Mouse (Mus musculus): ENCODE results near the gene Gm27027. TPM values are rescaled to one million over a fixed set of nuclear protein-coding genes. Genes with fewer than 3 reads are reported as not detected.

The Gm27027 gene
- polyA plus RNA-seq, 1 experiment from 2014 or later = not detected

DNA sequence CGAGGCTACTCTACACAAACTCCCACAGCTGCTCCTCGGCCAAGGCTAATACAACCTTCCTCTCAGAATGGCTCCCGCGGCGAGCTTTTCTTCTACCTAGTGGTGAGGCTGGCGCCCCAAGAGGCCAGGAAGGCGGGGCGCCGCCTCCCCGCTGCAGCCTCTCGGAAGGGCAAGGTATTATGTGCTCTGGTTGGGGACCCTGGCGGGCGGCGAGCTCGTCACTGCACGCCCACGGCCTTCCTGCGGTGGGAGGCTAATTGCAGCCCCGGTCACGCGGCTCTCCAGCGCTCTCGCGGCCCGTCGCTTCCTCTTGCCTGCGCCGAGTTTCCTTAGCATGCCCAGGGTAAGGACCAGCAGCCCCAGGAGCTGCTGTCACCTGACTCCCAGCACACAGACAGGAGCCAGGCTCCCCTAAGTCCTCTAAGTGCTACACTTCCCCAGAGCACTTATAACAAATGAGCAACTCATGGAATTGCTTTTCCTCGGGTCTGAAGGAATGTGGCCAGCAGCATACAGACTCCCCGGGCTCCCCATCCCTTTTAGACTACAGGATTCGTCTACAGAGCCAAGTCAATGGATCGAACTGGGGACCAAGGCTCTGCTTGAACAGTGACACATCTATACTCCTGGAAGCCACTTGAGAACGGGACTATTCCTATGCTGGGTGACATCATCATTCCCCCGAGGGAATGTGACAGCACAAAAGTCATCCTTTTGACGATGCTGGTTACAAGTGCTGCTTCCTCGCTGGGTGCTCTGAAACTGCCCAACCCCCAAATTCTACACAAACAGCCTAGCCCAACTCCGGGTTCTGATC, 19.5 kb downstream of the Gm27027 start:
- peak; percentile 39 for DNase-seq (ENCODE audit: low spot score)

DNA sequence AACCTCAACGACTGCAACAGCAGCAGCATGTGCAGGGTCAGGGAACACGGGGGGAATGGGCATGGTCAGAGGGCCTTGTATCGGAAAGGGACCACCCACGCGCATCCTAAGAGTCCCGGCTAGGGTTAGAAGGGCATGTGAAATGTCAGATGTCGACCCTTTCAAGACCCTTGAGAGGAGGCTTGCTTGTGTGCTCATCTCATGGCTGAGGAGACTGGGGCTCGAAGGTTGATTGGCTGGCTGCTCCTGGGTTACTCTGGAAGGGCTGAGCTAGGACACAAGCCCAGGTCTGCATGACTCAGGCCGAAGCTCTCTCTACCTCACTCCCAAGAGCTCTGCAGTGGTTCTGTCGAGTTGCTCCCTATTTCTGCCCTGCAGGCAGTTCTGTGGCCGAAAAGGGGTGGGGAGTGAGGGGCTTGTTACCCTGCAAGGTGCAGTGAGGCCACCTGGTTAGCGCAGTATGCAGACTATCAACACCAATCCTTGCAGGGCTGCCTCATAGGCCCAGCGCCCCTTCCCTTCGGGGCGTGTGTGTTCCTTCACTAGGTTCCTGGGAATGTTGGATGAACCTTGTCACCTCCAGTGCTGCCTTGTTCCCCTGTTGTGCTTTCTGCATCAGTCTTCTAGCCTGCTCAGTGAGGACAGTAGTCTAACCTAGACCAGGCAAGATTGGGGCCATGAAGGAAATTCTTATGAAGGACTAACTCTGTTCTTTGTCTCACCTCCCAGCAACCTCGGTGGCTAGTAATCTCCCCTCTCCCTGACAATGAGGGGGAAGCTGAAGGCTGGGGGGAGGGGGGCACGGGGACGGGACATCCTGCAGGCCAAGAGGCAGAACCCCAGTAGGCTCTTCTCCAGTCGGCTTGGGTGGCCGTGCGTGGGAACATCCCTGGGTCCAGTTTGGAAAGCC, 20.4 kb downstream of the Gm27027 start:
- no peak for DNase-seq (ENCODE audit: low spot score)

DNA sequence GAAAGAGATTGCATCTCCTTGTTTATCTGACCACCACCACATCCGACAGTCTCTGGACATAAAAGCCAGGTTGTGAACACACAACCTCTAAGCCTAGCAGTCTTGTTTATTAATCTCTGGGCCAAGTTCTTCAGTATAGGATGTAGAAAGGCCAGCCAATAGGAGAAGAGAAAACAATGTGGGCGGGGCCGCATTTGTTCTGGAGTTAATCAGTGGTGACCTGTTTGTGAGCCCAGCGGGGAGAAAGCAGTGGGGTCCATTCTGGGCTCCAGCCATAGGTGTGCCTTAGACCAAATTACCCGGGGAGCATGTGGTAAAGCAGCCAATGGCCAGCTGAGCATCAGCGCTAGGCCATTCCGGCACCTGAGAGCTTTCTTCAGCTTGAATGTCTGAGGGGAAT, 21.1 kb downstream of the Gm27027 start:
- no peak for DNase-seq (ENCODE audit: low spot score)

DNA sequence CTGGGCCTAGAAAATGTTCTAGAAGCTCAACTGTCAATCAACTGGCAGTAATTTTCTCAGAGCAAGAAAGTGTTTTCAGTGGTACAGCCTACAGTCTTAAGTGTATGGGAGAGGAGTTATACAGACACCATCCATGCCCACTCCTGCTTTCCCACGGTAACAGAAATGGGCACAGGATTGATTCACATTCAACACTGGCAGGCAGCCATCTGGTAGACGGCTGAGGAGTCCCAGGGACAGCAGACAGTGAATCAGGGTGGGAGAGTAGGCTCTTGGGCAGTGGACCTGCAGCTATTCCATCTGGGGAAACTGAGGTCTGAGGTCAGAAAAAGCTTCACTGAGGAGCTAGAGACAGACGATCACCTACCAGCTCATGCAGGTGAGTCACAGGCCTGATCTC, 24.5 kb downstream of the Gm27027 start:
- no peak for DNase-seq (ENCODE audit: low spot score)

DNA sequence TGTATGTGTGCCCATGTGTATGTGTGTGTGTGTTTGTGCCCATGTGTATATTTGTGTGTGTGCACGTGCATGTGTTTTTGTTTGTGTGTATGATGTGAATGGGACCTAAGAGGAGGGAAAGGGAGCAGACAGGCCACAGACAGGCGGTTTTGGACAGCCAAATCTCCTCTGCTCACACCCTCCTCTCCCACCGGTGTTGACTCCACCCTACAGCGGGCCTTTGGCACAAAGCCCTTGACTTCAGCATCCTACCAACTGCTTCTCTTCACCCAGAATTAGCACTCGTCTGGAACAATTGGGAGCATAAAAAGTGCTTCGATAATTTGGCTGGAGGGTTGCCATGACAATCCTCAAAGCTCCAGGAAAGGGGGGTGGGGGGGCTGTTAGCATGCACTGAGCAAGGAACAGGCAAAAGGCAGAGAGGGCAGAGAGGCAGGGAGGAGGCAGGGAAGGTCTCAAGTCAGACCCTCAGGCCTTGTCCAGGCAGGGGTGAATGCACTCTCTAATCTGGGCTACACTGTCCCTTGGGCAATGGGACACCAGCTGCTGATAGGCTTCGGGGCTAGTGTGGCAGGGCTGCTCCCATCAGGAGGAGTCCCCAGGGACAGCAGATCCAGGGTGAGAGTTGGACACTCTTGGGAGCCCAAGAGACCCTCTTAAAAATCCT, 31.5 kb downstream of the Gm27027 start:
- no peak for DNase-seq (ENCODE audit: low spot score)

DNA sequence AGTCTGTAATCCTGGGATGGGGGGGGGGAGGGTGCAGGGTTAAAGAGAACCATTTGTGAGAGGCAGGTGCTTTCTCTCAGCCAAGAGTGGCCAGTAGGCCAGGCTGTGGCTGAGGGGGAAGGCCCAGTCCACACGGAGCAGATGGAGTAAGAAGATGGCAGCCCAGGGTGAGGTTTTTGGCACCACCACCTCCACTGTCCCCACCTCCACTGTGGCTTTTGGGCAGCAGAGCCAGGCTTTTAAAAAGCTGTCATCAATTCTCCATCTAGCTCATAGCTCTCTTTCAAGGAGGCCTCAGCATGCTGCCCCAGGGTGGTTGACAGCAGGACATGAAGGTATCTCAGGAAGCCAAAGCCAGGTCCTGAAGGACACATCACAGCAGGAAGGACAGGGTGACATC, 32.4 kb downstream of the Gm27027 start:
- no peak for DNase-seq (ENCODE audit: low spot score)

DNA sequence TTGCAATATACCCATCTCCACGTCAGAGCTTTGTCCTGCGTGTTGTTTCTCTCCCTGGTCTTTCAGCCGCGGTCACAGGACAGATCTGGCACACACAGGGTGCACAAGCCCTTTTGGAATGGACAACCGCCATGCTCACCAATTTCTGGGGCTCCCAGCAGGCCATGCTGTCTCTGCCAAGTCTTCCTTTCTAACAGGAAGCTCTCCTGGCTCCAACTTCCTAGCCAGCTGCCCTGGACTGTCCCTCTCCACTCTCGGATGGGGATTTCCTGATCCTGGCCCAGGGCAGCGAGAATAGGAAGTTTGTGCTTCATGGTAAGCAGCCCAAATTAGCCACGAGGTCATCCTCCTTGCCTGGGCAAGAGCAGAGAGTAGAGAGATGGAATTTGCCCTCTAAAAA, 34.4 kb downstream of the Gm27027 start:
- no peak for DNase-seq (ENCODE audit: low spot score)

DNA sequence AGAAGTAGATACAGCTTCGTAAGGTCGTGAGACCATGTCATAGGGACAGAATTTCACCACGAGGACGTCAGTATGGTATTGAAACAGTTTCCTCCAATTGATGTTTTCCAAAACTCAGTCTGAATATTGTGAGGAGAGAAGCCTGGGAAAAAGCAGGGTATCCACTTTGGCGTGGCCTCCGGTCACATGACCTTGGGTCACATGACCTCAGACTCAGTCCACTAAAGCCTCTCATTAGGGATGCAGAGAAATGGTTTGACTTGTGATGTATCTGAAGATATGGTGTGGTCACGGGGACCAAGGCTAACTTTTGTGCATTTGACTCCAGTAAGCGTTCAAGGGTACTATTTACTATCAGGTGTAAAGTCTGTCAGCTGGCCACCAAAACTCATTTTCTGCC, 36.8 kb downstream of the Gm27027 start:
- DNase-seq (ENCODE audit: low spot score) = no peak

DNA sequence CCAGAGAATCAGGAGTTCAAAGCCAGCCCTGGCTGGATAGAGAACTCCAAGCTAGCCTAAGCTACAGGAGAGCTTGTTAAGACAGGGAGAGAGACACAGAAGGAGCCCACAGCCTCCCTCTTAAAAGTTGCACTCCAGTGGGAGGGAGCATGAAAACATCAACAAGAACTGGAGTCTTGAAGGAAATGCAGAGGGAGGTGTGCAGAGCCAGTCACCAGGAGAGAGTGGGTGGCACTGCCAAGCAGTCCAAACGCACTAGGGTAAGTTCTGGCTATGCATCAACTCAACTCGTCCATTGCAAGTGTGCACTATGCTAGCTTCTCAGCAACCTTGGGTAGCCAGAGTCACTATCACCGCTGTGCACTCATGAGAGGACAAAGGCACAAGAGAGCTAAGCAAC, 37.9 kb downstream of the Gm27027 start:
- DNase-seq (ENCODE audit: low spot score) = no peak

DNA sequence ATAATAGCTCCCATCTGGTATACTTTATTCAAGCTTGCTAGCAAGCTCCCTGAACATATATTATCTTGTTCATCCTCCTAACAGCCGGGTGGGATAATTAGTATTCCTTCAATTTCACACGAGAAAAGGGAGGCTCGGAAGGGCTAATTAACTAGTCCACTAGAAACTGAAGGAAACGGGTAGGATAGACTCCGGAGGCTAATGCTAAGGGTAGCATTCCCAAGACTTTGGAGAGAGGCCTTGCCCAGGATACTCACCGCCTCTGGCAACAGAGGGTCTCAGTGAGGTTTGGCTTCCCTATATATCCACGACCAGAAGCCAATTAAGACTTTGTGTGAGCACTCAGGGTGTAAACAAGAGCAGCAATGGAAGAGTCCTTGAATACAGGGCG, 38.4 kb downstream of the Gm27027 start:
- DNase-seq (ENCODE audit: low spot score) = no peak

DNA sequence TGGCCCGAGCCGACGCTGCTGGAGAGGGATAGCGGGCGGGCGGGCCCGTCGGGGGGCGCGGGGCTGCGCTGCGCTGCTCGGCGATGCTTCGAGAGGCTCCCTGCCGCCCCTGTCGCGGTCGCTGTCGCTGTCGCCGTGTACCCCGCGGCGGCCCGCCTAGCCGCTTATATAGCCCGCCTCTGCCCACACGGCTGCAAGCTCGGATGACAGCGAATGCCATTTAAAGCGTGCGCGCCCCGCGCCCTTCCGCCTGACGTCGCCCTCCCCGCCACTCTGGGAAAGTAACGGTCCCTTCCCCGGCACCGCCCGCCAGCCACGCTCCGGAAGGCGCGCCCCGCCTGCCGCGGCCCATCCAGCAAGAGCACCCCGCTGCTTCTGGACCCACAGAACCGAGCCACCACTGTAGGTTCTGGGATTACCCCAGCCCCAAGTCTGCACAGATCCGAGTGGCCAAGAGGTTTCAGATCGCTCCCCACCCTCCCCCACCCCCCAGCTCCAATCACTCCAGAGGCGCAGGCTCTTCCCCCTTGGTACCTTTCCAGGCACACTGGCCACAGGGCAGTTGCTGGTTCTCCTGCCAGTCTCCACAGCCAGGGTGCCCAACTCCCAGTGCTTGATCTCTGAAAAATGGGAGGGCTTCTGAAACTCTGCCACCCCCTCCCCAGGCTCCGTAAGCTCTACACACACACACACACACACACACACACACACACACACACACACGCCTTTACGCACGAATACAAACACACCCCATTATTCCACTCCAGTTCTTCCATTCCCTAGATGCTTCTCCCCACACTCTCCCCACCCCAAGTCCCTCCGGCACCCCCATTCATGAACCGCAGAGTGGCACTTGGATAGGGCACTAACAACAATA, 39.0 kb downstream of the Gm27027 start, which contains the start of gene Gm13889:
Gm13889 (minus strand) TSS at position 294 of the 877 bp plus-strand sequence.
- peak; percentile 19 for DNase-seq (ENCODE audit: low spot score)

DNA sequence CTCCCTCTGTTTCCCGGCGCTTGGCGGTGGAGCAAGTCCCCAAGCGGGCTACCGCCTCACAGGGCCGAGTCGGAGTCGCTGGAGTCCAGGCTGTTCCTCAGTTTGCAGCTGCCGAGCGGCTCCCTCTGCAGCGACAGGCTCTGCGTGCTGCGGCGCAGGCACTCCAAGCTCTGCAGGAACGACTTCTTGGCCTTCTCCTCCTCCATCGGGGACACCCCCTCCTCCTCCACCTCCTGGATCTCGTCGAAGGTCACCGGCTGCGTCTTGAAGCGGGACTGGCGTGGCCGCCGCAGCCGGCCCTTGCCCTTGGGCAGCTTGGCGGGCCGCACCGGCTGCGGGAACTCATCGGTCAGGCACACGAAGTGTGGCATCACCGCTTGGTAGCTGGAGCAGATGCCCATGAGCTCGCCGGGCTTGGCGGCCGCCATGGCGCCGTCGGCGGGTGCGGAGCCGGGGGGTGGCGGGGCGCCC, 39.8 kb downstream of the Gm27027 start:
- DNase-seq (ENCODE audit: low spot score) = no peak

DNA sequence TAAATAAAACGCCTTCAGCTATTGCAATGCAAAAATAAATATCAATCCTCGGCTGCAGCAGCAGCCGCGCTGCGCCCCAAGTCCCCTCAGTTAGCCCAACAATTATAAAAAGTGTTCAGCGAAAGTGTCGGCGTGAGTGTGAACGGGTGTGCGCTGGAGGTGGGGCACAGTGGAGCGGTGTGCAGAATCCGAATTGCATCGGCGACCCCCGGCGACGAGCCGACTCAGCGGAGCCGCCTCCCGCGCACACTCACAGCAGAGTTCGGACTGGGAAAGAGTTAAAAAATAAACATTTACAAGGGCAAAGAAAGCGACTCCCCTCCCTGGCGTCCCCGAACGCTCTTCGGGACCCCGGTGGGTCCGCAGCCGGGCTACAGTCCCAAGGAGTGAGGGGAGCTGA, 40.3 kb downstream of the Gm27027 start:
- DNase-seq (ENCODE audit: low spot score) = no peak

DNA sequence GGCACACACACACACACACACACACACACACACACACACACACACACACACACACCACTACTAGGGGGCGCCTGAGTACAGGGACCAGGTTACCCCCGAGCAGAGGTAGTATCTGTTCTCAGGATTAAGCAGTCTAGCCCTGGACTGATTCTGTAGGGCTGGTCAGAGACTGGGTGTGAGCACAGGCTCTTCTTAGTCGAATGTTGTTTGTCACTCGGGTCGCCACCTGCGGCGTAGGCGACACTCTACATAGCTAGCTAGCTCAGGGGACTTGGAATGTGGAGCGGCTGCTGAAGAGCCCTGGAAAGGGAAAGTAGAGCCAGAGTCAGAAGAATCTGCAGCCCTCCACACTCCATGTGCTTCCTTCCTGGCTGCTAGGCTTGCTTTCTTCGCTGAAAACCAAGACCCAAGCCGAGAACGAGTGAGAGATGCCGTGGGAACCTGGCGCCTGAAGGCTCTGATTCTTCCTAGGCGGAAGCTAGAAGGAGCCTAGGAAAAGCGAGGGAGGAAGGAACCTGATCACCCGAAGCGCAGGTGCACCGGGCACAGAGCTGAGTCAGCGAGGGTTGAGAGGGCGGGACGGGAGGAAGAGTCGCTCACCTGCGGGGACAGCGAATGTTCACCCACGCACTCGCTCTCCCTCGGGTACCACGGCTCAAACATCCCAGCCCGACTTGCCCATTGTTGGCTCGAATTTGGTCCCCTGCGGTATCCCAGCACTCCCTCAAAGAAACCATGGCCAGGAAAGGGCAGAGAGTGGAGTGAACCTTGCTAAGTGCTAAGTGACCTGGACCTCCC, 41.2 kb downstream of the Gm27027 start:
- DNase-seq (ENCODE audit: low spot score) = no peak

DNA sequence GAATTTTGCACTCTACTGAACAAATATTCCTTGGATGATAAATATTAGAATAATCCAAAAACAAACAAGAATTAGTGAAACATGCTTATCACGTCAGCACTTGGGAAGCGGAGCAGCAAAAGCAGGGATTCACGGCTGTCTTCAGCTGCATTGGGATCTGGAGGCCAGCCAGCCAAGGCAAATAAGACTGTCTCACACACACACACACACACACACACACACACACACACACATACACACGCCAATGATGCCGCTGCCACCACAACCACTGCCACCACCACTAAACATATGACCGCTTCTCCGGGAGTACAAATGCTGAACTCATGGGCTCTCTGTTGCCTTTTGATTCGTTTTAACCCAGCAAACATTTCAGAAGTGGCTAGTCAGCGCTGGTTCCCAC, 42.4 kb downstream of the Gm27027 start:
- DNase-seq (ENCODE audit: low spot score) = no peak

DNA sequence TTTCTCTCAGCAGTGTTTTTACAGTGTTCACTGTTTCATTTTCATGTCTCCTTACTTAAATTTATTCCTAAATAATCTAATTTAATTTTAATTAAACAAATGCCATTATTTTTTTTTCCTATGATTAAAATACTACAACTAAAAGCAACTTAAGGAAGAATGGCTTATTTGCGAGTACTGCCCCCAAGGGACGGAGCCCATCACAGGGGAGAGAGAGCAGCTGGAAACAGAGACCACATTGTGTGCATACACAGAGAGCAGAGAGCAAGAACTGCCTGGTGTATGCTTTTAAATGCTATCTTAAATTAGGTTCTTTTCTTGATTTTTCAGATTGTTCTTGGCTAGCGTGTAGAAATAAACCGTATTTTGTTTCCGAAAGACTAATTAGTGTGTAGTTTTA, 49.2 kb downstream of the Gm27027 start:
- DNase-seq (ENCODE audit: low spot score) = no peak

DNA sequence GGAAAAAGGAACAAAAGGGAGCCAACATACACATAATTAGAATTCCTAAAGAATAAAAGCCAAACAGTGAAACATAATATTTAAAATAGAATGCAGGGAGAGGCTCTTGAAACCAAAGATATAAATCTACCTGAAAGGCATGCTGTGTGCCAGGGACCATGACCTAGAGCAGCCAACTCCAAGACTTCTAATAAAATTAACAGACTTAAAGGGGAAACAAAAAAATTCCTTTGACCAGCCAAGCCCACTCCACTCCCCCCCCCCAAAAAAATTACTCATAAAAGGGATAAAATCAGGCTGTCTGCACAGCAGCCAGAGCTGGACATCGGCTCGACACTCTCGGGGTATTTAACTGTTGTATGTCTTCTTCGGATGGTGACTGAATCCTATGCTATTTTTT, 51.3 kb downstream of the Gm27027 start:
- DNase-seq (ENCODE audit: low spot score) = no peak

DNA sequence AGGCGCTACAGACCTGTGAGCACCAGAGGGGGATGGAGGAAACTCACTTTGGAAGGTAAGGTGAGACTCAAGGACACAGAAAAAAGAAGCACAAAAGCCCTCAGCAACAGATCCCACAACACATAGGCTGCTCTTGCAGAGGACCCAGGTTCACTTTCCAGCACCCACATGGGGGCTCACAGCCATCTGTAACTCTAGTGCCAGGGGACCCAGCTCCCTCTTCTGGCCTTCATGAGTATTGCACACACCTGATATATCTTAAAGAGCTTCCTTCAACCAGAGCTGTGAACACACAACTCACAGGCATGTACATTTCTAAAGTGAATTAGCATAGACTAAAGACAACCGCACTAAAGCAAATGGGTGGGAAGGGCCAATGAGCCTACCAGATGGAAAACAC, 52.1 kb downstream of the Gm27027 start:
- peak; percentile 7 for DNase-seq (ENCODE audit: low spot score)

DNA sequence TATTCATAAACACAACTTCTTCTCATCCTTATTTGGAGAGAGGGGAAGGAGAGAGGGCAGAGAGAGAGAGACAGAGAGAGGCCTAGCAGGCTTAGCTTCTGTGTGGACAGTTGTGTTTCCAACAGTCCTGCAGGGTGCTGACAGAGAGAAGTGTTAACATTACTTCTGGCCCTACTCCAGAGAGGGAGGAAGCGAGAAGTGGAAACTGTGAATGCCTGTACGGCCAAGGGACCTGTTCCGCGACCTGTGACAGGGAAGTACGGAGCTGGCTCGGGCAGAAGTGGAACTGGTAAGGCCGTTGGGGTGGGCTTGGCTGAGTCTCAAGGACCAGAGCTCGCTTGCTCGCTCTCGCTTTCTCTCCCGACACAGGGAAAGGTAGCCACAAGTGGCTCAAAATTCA, 54.5 kb downstream of the Gm27027 start:
- DNase-seq (ENCODE audit: low spot score) = no peak

DNA sequence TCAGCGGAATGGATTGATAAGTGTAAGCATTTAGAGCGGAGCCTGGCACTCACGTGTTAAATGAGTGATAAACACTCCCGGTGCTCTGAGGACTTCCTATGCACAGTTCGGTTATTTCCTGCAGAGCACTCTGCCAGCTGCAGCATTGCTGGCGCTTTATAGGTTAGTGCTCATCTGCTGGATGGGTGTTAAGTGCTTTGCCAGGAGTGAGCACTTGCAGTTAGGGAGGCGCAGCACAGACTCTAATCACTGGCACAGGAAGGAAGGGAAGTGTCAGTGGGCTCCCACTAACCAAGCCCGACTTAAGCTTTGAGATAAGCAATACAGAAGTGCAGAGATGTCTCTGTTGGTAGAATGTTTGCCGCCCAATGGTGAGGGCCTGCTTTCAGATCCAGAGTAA, 57.6 kb downstream of the Gm27027 start:
- peak; percentile 7 for DNase-seq (ENCODE audit: low spot score)

Data from thymus, postnatal 0 days (tissue).